Mouse (Mus musculus) left cerebral cortex, postnatal 4 days (tissue): Measurements from ENCODE around the gene Exoc6b. TPM values are rescaled to one million over a fixed set of nuclear protein-coding genes. Genes with fewer than 3 reads are reported as not detected.
A peak's percentile ranks its signal among the peaks of the same experiment; 100 is the strongest.
"Not testable (repeated sequence)": the region's sequence is repeated elsewhere in the genome, so short reads cannot be mapped to it uniquely, and the experiment has no call there.

ENCODE experiments used
- DNase-seq: peaks from one replicate; pipeline ENCODE4 v3.0.0-alpha.2; 2022
- intact Hi-C: fragments of 180-260 bp; cut with DNase I; formaldehyde crosslinking; loops from one replicate; pipeline ENCODE4 v1.15.1; 2025
- total RNA-seq, 2 experiments: library from RNA; stranded (reverse); gene quantifications; 2 replicates each; pipeline ENCODE4 v1.2.3; 2021

The Exoc6b gene
- total RNA-seq, 2 experiments from 2014 or later, result 90.8 to 95.3 TPM

- DNase-seq, result no peak
- intact Hi-C loops, result no loop called here
These were observed 412.6 kb downstream of the Exoc6b start for GRCm38 (mm10) chr6:84656680-84657079.

GRCm38 (mm10) chr6:84651902-84652301, 417.4 kb downstream of the Exoc6b start:
- DNase-seq, result no peak
- intact Hi-C loops, result no loop called here

GRCm38 (mm10) chr6:84647197-84647596, 422.1 kb downstream of the Exoc6b start:
- no peak for DNase-seq
- intact Hi-C loops, result no loop called here

GRCm38 (mm10) chr6:84646696-84647095, 422.6 kb downstream of the Exoc6b start:
- intact Hi-C loops, result no loop called here
- no peak for DNase-seq

GRCm38 (mm10) chr6:84641062-84641431, 428.3 kb downstream of the Exoc6b start:
- intact Hi-C loops, result no loop called here
- DNase-seq, result no peak

GRCm38 (mm10) chr6:84640324-84641061, 428.8 kb downstream of the Exoc6b start:
- intact Hi-C loops, result no loop called here
- DNase-seq, result no peak

- DNase-seq, result peak; percentile 36
- intact Hi-C loops, result no loop called here
These were observed 431.1 kb downstream of the Exoc6b start for GRCm38 (mm10) chr6:84638206-84638605.

GRCm38 (mm10) chr6:84631588-84631987, 437.7 kb downstream of the Exoc6b start:
- intact Hi-C loops, result no loop called here
- DNase-seq, result no peak

- no peak for DNase-seq
- intact Hi-C loops, result no loop called here
These were observed 439.0 kb downstream of the Exoc6b start for GRCm38 (mm10) chr6:84630276-84630675.

GRCm38 (mm10) chr6:84628831-84629230, 440.5 kb downstream of the Exoc6b start:
- DNase-seq, result no peak

GRCm38 (mm10) chr6:84626398-84626797, 442.9 kb downstream of the Exoc6b start:
- no peak for DNase-seq
- intact Hi-C loops, result no loop called here

More at GRCm38 (mm10) chr6:84628831-84629230, 440.5 kb downstream of the Exoc6b start:
- intact Hi-C loops, result no loop called here

GRCm38 (mm10) chr6:84619166-84619565, 450.1 kb downstream of the Exoc6b start:
- intact Hi-C loops, result no loop called here
- DNase-seq, result no peak

- intact Hi-C loops, result no loop called here
- DNase-seq, result no peak
These were observed 452.3 kb downstream of the Exoc6b start for GRCm38 (mm10) chr6:84617051-84617450.

GRCm38 (mm10) chr6:84616586-84616985, 452.7 kb downstream of the Exoc6b start:
- DNase-seq, result no peak
- intact Hi-C loops, result no loop called here

GRCm38 (mm10) chr6:84613561-84613960, 455.8 kb downstream of the Exoc6b start:
- no peak for DNase-seq
- intact Hi-C loops, result no loop called here

GRCm38 (mm10) chr6:84601136-84601889, 468.0 kb downstream of the Exoc6b start:
- intact Hi-C loops, result no loop called here
- DNase-seq, result no peak

GRCm38 (mm10) chr6:84599296-84599695, 470.0 kb downstream of the Exoc6b start:
- intact Hi-C loops, result loop anchor here (10.0 kb wide), 1 partner anchor 326 kb away; no protein-coding TSS in a partner anchor
- not testable (repeated sequence) for DNase-seq

GRCm38 (mm10) chr6:84598725-84599124, 470.6 kb downstream of the Exoc6b start:
- DNase-seq, result no peak
- intact Hi-C loops, result loop anchor here (10.0 kb wide), 1 partner anchor 326 kb away; no protein-coding TSS in a partner anchor

GRCm38 (mm10) chr6:84594626-84595025, 474.7 kb downstream of the Exoc6b start:
- intact Hi-C loops, result loop anchor here (5.0 to 10.0 kb wide), 2 partner anchors 187 to 330 kb away; no protein-coding TSS in a partner anchor
- DNase-seq, result no peak

GRCm38 (mm10) chr6:84593693-84594092, 475.6 kb downstream of the Exoc6b start, which contains the start of gene Cyp26b1:
Cyp26b1 (minus strand) TSS chr6:84593908.
- DNase-seq, result no peak
- intact Hi-C loops, result loop anchor here (5.0 to 10.0 kb wide), 2 partner anchors 186 to 331 kb away; no protein-coding TSS in a partner anchor

GRCm38 (mm10) chr6:84590961-84591745, 478.2 kb downstream of the Exoc6b start:
- DNase-seq, result no peak
- intact Hi-C loops, result loop anchor here (5.0 to 10.0 kb wide), 2 partner anchors 184 to 334 kb away; no protein-coding TSS in a partner anchor
